Mouse (Mus musculus) left cerebral cortex, adult 18-20 months (tissue): ENCODE results near the gene Intu. TPM values are rescaled to one million over a fixed set of nuclear protein-coding genes. Genes with fewer than 3 reads are reported as not detected.

Source experiments
- DNase-seq, 2 experiments: peaks; one replicate each; pipeline ENCODE4 v3.0.0; 2021 to 2022; ENCODE audit warnings: low spot score in 2 of 2, mixed read lengths in 1 of 2
- long read RNA-seq, 2 experiments: library from polyadenylated mRNA; stranded (forward); transcript quantifications; one replicate each; pipeline ENCODE4 v2.0.0; 2021
- total RNA-seq, 2 experiments: library from RNA; stranded (reverse); gene quantifications; 2 replicates each; pipeline ENCODE4 v1.2.3; 2021

Gene Intu
- 1 to 10 TPM; 7.1 to 7.3 TPM for total RNA-seq
- long read RNA-seq, experiment 1, full-length matches to known transcripts: 1 of 13 reads
- long read RNA-seq, experiment 1, partial matches to known transcripts: 7 of 13 reads
- long read RNA-seq, experiment 1, other reads (novel, unspliced or antisense): 5 of 13 reads
- long read RNA-seq, experiment 2, full-length matches to known transcripts: 3 of 7 reads
- long read RNA-seq, experiment 2, partial matches to known transcripts: 1 of 7 reads
- long read RNA-seq, experiment 2, other reads (novel, unspliced or antisense): 3 of 7 reads

DNA sequence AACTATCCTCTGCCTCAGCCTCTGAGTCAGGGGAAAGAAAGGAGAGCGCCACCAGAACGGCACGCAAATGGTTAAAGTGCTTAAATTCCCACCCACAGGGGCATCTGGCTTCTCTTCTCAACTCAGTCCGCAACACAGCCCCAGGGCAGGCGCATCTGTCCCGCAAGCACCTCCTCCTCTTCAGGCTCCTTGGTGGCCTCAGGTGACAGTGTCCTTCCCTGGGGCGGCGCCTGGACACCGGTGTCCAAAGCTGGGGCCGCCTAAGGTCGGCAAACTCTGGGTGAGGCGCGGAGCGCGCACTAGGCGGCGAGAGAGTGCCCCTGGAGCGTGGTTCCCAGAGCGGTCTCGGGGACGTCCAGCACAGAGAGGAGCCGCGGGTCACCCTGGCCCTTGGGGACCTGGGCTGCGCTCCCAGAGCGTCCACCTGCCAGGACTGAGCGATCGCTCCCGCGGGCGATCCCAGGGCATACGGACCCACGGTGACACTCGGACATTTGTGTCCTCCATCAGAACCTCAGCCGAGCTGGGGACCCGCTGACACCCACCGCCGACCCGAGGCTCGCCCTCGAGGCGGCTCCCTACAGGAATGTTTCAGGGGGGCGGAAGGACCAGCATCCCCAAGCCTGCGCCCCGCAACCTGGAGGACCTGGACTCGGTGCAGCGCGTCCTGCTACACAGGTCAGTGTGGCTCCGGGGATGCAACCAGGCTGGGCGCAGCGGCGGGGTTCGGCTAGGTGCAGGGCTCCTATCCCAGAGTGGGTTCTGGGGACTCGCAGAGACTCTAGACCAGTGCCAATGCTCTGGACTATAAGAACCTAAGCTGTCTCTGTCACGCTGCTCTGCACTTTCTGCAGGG is at the start of gene Intu:
Gene Intu, plus strand, starts transcription at position 1 of the 856 bp plus-strand sequence.
- peak; percentile 38 to 54 for DNase-seq

DNA sequence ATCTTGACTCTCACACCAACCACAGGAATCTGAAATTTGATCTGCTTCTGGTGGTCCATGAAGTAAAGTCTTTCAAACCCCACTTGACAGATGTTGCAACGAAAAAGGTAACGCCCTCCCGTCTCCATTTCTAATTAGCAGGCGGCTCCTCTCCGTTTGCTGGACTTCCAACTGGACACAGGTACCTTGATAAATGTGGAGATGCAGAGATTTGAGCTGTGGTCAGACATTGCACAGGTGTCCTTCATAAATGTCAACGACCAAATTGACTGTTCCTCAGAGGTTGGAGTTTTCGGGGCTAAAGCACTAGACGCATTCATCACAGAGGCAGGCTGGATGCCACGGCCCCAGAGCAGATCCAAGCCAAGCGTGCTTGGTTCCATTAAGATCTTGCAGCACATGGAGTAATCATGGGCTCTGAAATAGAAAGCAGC is 47.8 kb upstream of the Intu start:
- DNase-seq: no peak

DNA sequence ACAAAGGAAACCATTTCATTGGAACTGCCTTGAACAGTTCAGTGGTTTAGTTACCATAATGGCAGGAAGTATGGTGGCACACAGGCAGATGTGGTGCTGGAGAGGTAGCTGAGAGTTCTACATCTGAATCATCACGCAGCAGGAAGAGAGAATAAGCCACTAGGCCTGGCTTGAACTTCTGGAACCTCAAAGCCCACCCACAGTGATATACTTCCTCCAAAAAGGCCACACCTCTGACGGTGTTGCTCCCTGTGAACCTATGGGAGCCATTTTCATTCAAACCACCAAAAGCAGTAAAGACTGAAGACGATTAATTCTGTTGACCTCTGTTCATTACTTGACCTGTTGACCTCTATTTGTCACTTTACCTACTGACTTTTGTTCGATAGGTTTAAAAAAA is 43.7 kb upstream of the Intu start:
- DNase-seq: no peak

DNA sequence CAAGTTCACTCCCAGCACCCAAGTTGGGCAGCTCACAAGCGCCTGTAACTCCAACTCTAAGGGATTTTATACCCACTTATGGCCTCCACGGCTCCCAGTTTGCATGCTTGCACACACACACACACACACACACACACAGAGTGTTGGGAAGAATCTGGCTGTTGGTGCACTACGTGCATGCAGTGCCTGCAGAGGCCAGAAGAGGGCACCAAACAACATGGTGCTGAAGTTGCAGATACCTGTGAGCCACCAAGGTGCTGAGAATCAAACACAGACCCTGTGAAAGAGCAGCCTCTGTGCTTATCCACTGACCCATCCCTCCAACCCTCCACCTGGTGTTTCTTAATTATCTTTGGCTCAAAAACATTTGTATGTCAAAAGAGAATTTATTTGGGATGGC is 39.3 kb upstream of the Intu start:
- DNase-seq: no peak

DNA sequence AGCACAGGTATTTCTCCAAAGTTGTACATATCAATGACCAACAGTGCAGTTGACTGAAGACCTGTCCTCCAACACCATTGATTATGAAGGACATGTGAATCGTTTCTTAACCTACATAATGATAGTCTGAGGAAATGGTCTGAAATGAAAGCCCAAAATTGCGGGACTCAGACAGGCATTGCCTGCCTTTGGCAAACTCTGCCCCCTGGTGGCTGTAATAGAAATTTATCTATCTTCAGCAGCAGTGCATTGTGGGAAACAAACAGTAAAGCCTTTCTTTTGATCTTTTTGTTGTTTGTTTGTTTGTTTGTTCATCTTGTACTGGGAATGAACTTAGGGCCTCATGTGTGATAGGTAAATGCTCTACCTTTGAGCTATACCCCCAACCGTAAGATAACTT is 32.2 kb upstream of the Intu start:
- no peak for DNase-seq

DNA sequence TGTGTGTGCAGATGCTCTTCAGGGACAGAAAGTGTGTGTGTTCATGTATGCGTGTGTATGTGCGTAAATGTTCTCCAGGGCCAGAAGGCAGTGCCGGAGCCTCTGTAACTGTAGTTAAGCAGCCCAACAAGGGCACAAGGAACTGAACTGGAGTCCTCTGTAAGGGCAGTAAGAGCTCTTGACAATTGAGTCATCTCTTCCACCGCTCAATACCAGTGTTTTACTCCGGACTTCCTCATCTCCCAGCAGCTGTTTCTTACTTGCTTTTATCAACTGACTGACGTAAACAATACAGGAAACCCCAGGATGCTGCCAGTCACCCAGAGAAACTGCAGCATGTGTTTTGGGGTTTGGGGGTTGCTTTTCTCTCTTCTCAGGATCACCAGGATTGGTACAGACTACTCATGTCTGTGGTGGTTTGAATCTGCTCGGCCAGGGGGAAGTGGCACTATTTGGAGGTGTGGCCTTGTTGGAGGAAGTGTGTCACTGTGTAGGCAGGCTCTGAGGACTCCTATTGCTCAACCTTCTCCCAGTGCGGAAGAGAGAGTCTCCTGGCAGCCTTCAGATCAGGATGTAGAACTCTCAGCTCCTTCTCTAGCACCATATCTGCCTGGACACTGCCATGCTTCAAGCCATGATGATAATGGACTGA is 30.8 kb upstream of the Intu start:
- no peak for DNase-seq

DNA sequence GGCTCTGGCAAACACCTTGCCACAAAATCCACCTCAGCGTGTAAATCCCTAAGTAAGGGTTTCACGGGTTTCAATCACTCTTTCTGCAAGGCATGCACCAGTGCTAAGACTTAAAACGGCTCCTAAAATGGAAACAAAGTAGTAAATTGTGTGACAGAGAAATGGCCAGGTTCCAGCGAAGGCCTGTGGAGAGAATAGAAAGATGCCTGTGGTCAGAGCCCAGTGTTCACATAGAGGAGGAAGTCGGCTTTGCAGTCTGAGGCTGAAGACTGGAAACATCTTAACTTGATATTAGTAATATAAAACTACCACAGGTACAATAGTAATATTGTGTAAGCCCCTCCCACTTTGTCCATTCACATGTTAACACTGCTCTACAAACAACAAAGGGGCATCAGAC is 26.7 kb upstream of the Intu start:
- no peak for DNase-seq

DNA sequence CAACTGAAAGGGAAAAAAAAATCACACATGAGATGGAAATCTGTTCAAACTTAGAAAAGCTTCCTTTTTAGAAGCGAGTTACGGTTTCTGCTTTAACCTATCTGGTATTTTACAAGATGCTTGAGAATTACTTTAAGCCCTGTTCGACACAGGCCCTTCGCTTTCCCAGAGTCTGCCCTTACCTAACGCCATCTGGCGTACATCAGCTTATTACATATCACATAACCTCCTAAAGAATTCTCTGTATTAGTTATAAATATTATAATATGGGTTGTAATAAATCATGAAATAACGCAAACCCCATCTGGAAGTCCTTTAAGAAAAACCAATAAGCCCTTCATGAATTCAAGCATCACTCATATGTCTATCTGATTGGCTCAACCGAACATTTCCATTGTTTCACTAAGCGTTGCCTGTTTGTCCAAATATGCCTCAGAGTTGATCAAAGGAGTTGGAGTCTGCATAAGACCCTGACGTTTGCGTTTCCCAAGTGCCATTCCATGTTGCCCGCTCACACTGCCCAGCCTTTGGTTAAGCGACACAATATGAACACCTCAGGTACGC is 25.6 kb upstream of the Intu start:
- DNase-seq: no peak

DNA sequence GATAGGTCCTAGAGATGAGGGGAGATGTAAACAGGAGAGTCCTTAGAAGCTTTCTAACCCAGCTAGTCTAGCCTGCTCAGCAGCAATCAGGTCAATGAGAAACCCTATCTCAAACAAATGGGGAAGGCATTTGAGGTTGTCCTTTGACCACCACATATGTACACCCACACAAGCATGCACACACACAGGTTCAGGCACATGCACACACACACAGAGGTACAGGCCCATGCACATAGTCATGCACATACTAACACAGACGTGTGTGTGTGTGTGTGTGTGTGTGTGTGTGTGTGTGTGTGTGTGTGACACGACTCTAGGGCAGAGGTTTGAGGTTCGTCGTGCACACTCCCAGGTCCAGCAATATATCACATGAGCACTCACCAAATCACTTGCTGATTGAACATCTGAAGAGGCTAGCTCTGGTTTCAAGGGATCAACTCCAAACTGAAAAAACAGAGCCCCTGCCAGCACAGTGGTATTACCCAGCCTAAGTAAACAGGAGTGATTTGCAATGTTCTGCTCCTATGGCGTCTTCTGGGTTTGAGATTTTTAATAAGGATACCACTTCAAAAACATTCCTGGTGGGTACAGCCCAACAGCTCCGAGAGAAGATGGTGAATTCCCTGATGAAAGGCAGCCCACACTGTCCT is 22.0 kb upstream of the Intu start:
- DNase-seq: no peak

DNA sequence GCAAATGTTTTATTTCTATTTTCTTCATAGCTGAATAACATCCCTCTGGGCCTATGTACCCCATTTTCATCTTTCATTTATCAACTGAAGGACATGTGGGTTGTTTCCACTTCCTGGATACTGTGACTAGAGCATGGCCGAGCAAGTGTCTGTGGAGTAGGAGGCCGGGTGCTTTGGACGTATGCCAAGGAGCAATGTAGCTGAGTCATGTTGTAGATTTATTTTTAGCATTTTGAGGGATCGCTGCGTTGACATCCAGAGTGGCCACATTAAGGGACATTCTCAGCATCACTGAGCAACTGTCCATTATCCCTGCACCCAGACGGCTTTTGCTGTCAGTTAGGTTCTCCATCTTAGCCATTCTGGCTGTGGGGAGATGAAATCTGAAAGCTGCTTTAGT is 20.5 kb upstream of the Intu start:
- DNase-seq: no peak

DNA sequence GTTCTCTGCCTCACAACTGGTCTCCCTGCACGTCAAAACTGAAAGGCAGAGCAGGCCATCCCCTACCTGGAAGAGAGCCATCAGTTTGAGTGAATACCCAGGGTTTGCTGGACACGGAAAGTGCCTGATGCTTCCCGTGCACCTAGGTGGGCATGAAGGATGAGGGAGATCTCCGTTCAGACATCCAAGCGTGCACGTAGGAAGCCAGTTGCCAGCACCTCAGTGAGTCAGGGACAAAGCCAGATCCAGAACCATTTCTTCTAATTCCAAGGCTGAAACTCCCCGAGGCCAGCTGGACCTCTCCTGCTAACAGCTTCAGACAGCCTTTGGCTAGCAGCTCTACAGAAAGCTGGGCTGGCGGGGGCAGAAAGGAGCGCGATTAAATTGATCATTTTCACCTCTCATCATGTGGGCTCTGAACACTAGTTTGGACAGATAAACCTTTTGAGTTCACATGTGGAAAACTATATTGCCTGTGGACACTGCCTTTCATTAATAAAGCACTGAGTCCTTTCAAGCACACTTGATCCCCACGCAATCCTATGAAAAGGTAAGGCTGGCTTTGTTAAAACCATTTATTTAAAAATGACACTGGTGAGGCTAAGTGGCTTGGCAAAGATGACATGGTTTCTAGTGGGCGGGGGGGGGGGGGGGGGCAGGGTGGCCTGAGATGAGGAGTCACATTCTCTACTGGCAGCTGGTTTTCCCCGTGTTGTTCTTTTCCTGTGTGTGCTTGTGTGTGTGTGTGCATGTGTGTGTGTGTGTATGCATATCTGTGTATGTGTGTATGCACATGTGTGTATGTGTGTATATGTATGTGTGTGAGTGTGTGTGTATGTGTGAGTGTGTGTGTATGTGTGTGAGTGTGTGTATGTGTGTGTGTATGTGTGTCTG is 17.9 kb upstream of the Intu start:
- no peak for DNase-seq

DNA sequence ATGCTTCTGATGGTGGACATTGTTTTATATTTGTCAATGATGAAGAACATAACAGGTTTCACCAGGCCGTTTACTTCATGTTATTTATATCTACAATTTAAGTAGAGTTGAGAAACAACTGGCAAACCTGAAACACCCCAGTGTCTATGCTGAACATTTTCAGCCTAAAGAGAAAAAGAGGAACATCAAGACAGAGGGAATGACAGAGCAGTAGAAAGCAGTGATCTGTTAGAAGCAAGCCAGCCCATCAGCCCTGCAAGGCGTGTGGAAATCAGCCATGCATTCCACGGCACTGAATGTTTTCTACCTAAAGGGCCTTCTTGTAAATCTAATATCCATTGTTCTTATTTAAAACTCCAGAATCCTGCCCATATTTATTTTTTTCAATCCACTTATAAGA is 12.8 kb upstream of the Intu start:
- no peak for DNase-seq

DNA sequence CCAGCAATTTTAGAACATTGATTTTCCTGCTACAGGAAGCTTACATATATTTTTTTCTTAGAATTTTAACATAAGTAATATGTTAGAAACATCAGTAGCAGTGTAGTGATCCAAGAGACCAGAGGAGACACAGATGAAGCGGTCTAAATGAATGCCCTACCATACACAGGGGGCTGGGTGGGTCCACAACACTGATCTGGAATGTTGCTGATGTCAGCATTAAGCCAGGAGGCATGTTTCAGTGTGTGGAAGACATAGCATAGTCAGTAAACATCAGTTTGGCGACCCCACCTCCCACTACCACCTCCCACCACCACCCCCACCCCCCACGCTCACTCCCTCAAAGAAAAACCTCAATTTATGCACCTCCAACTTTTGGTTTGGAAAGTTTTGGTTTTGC is 11.5 kb upstream of the Intu start:
- no peak for DNase-seq

DNA sequence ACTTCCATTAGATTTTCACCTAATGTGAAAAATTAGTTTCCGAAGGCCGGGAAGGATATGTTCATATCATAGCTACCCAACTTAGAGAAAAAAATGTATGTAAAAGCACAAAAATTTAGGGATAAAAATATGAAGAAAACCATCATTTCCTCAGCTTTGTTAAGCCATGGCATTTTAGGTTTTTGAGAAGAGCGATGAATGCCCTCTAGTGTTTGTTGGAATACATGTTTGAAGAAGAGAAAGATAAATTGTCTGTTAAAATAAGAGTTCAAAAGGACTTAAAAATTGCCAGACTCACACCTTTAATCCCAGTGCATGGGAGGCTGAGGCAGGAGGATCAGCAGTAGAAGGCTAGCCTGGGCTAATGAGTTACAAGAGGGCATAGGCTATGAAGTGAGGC is 10.5 kb upstream of the Intu start:
- no peak for DNase-seq

DNA sequence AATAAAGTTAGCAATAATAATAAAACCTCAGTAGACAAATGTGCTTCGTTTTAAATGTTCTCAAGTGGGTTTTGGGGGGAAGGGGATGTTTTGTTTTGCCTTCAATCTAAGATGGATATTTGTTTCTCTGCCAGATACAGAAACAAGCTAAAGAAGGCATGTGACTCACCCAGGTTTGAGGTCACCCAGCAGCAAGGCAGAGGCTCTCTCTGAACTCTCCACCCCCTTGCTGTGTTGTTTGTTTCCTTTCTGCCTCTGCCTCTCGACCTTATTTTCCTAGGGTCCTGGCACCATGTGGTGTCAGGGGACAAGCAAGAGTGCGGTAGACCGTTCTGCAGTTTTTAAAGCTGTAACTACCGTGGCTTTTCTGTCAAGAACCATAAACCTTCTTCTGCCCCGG is 8.6 kb upstream of the Intu start:
- no peak for DNase-seq

DNA sequence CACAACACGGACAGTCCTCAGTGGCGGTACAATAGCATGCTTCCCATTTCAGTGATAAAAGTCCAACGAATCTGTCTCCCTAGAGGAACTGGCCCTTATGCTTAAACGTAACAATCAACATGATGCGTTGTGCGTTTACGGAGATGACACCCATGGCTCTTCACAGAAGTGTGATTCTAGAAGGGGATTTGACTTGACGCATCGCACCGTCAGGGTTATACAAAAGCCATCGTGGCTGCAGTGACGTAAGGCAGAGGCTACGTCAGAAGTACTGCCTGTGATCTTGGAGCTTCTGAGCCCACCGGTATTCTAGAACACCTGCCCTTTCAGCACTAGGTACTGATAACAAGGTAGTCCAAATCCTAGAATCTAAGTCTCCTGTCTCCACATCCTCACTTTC is 8.2 kb upstream of the Intu start:
- no peak for DNase-seq

DNA sequence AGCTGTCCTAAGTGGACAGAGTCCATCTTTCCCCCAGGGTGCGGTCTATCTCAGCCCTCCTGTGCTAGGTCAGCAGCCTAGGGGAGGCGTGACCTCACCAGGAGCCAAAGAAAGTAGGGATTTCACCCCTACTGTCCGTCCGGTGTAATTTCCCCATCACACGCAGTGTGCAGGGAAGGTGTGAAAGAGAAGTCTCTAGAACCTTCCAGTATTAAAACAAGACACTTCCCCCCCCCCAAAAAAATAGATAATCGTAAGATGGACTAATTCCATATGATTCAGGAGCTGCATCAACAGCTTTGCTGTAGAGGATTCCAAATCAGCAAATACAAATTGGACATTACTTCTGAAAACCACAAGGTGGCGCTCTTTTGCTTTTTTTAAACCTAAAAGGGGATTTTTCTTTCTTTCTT is 7.7 kb upstream of the Intu start:
- no peak for DNase-seq

DNA sequence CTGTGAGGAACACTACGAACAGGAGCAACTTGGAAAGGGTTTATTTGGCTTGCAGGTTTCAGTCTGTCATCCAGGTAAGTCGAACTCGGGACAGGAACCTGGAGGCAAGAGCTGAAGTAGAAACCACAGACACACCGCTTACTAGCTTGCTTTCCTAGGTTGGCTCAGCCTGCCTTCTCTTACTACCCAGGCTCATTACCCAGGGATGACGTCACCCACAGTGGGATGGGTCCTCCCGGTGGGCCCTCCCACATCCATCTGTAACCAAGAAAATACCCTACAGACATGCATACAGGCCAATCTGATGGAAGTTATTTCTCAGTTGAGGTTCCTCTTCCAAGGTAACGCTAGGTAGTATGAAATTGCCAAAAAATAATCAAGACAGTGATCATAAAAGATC is 6.2 kb upstream of the Intu start:
- no peak for DNase-seq

DNA sequence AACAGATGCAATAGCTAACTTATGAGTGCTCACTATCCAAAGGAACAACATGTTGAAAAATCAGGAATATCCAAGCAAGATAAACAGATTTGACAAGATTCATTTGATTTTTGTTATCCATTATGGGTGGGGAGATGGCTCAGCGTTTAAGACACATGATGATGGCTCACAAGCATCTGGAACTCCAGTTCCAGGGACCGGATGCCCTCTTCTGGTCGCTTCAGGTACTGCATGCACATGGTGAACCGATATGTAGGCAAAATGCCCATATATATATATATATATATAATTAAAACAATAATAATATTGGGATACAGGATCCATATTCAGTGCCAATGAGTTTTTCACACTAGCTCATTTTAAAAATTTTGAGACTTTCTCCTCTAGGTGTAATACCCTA is 5.7 kb upstream of the Intu start:
- DNase-seq: peak; percentile 23 to 72

DNA sequence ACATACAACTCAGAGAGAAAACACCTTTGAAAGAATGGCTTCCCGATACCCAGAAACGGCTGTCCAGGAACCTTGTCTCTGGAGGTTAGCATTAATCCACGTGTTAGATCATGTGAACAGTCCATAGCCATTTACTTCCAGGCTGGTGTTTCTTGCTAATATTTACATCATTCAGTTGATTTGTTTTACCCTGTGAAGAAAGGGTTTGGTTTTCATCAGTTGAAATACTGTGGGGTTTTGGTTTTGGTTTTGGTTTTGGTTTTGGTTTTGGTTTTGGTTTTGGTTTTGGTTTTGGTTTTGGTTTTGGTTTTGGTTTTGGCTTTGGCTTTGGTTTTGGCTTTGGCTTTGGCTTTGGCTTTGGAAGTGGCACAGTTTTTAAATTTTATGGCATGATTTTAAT is 5.0 kb upstream of the Intu start:
- no peak for DNase-seq
